Mouse (Mus musculus) kidney, adult 2 months (tissue): Measurements from ENCODE around the gene Avpi1. TPM values are rescaled to one million over a fixed set of nuclear protein-coding genes. Genes with fewer than 3 reads are reported as not detected.

Source experiments
- DNase-seq: peaks from one replicate; pipeline ENCODE4 v3.0.0; 2021
- H3K27ac ChIP-seq: fragments of 200-500 bp; 2 replicates; pipeline ENCODE4 v1.5.1; 2012; ENCODE audit warnings: low read depth, low read length, control low read depth, inconsistent platforms; ENCODE audit not compliant: insufficient read depth
- H3K27me3 ChIP-seq: fragments of 200-500 bp; replicated peaks from 2 replicates; pipeline ENCODE4 v1.6.1; 2012; ENCODE audit warnings: mild to moderate bottlenecking, moderate library complexity, low read length, inconsistent platforms; ENCODE audit not compliant: control insufficient read depth, insufficient read depth
- H3K36me3 ChIP-seq: fragments of 200-500 bp; 2 replicates; pipeline ENCODE4 v1.6.1; 2012; ENCODE audit warnings: mild to moderate bottlenecking, moderate library complexity, low read length, inconsistent platforms; ENCODE audit not compliant: control insufficient read depth, insufficient read depth
- H3K4me1 ChIP-seq: fragments of 200-500 bp; 2 replicates; pipeline ENCODE4 v1.6.1; 2011; ENCODE audit warnings: low read length; ENCODE audit not compliant: control insufficient read depth, insufficient read depth
- H3K4me3 ChIP-seq: fragments of 200-500 bp; 2 replicates; pipeline ENCODE4 v1.5.1; 2011; ENCODE audit warnings: mild to moderate bottlenecking, low read depth, low read length, control low read depth; ENCODE audit not compliant: insufficient read depth
- CTCF ChIP-seq: fragments of 200-500 bp; conservative IDR thresholded peaks from 2 replicates; pipeline ENCODE4 v1.5.1; 2011; ENCODE audit warnings: low read depth, mild to moderate bottlenecking, control low read depth, low read length, moderate library complexity, mixed read lengths; ENCODE audit not compliant: insufficient read depth, insufficient read length
- POLR2A ChIP-seq: fragments of 200-500 bp; IDR thresholded peaks from one replicate; pipeline ENCODE4 v1.6.1; 2011; ENCODE audit warnings: low read depth, low read length, control low read depth
- WGBS: fragments of 180-500 bp; shearing (Covaris S2); methylation state at CpG from one replicate; pipeline ENCODE4 v1.1.7; 2018; 5-methylcytosine and 5-hydroxymethylcytosine counted together
- polyA plus RNA-seq: library from polyadenylated mRNA; depleted of rRNA; stranded (reverse); fragments of >200 nt; gene quantifications from 2 replicates; pipeline ENCODE4 v1.2.3, GENCODE M21; 2012

Gene Avpi1
- polyA plus RNA-seq, 1 experiment = 19.5 TPM

GRCm38 (mm10) chr19:42148569-42148860 lies 19.7 kb upstream of the Avpi1 start:
- Histone ChIP-seq H3K36me3 (no peaks in the 10 kb centered on the region), H3K4me1 (peaks cover 10% of the 10 kb centered on the region), H3K4me3 (peak overlapping the region; percentile 76), H3K27me3 (no peaks in the 10 kb centered on the region), H3K27ac (peak overlapping the region; percentile 28; the same call in 1 of the 2 replicates)
- TF ChIP-seq CTCF (no peak), POLR2A (peak; percentile 3)
- 41% methylated on average over 7 of the region's 7 CpGs for WGBS
- no peak for DNase-seq

- peak; percentile 13 for TF ChIP-seq POLR2A
- no peak for TF ChIP-seq CTCF
- Histone ChIP-seq H3K4me1 (peaks cover 10% of the 10 kb centered on the region), H3K4me3 (peak overlapping the region; percentile 76), H3K36me3 (no peaks in the 10 kb centered on the region), H3K27ac (peak overlapping the region; percentile 75), H3K27me3 (no peaks in the 10 kb centered on the region)
- 2% methylated on average over 63 of the region's 63 CpGs for WGBS
- DNase-seq = peak; percentile 73
These were observed 19.1 kb upstream of the Avpi1 start for GRCm38 (mm10) chr19:42147769-42148568.

GRCm38 (mm10) chr19:42147170-42147768 lies 18.4 kb upstream of the Avpi1 start, which contains the start of gene Marveld1:
TSS of gene Marveld1 (plus strand) at chr19:42147400.
- Histone ChIP-seq H3K4me3 (peak within 1 kb of the TSS; percentile 76), H3K36me3 (no peaks in the 10 kb centered on the region), H3K27ac (peak within 1 kb of the TSS; percentile 75), H3K4me1 (peaks cover 10% of the 10 kb centered on the region), H3K27me3 (no peaks in the 10 kb centered on the region)
- WGBS = 3% methylated on average over 35 of the region's 57 CpGs
- peak; percentile 82 for DNase-seq
- TF ChIP-seq CTCF (0 out of 2 replicates have a peak, but pooled peaks have one; percentile 4), POLR2A (peak; percentile 75)

- peak; percentile 62 for DNase-seq
- Histone ChIP-seq H3K4me3 (peak overlapping the region; percentile 76; the same call in 1 of the 2 replicates), H3K4me1 (peaks cover 10% of the 10 kb centered on the region), H3K27ac (peak overlapping the region; percentile 69), H3K27me3 (no peaks in the 10 kb centered on the region), H3K36me3 (no peaks in the 10 kb centered on the region)
- TF ChIP-seq CTCF = no peak
- TF ChIP-seq POLR2A = no peak
- WGBS = 80% methylated on average over 9 of the region's 9 CpGs
These were observed 17.6 kb upstream of the Avpi1 start for GRCm38 (mm10) chr19:42146276-42147010.

- no peak for DNase-seq
- H3K4me1 ChIP-seq = peaks cover 10% of the 10 kb centered on the region
- TF ChIP-seq POLR2A (no peak), CTCF (no peak)
- H3K27ac ChIP-seq = peak overlapping the region; percentile 69; the same call in 1 of the 2 replicates
- 93% methylated on average over 2 of the region's 2 CpGs for WGBS
- no peaks in the 10 kb centered on the region for H3K27me3 ChIP-seq
- H3K36me3 ChIP-seq = no peaks in the 10 kb centered on the region
- no peak overlapping the region for H3K4me3 ChIP-seq
These were observed 16.9 kb upstream of the Avpi1 start for GRCm38 (mm10) chr19:42145731-42146130.

- no peak for DNase-seq
- Histone ChIP-seq H3K36me3 (no peaks in the 10 kb centered on the region), H3K27ac (0 out of 2 replicates have a peak overlapping the region, but pooled peaks have one; percentile 32), H3K4me1 (peaks cover 10% of the 10 kb centered on the region), H3K27me3 (no peaks in the 10 kb centered on the region), H3K4me3 (no peak overlapping the region)
- TF ChIP-seq CTCF (no peak), POLR2A (no peak)
- WGBS = 59% methylated on average over 4 of the region's 4 CpGs
These were observed 16.4 kb upstream of the Avpi1 start for GRCm38 (mm10) chr19:42145210-42145609.
